Mouse (Mus musculus): Measurements from ENCODE around the gene Lrrc10b. TPM values are rescaled to one million over a fixed set of nuclear protein-coding genes. Genes with fewer than 3 reads are reported as not detected.

The Lrrc10b gene
- polyA plus RNA-seq (2012) = not detected in 2 replicates

DNA sequence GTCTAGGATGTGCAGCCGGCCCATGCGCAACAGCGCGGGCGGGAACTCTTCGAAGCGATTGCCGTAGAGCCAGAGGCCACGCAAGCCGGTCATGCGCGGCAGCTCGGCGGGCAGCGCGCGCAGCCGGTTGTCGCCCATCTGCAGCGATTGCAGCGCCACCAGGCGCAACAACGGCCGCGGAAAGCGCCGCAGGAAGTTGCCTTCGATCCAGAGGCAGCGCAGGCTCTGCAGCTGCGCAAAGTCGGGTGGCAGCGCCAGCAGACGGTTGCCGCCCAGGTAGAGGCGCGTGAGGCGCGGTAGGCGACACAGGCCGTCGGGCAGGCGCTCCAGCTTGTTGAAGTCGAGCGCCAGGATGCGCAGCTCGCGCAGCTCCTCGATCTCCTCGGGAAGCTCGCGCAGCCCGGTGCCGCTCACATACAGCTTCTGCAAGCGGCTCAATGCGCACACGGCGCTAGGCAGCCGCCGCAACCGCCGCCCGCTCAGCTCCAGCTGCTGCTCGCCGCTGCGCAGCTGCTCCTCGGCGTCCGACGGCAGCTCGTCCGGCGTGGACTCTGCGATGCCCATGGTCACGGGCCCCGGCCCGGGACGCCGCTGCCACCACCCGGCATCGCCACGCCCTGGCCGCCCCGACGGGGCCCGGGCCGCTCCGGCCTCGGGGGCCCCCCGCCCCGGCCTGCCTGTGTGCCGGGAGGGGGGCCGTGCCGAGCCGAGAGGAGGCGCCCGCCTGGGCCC lies at the start of gene Lrrc10b:
Gene Lrrc10b, minus strand, starts transcription at position 722 of the 732 bp plus-strand sequence.
- Histone ChIP-seq H3K9me3 (ENCODE audit: control insufficient read depth, low read length) (peaks cover 8% of the 10 kb centered on the region; the same call in 1 of the 2 replicates), H3K36me3 (ENCODE audit: control insufficient read depth) (no peaks in the 10 kb centered on the region), H3K27me3 (ENCODE audit: control insufficient read depth) (peaks cover 97% of the 10 kb centered on the region), H3K4me3 (replicated peaks) (peak within 1 kb of the TSS; percentile 18), H3K4me1 (ENCODE audit: control insufficient read depth) (peaks cover 14% of the 10 kb centered on the region)
- TF ChIP-seq GATA1 (IDR thresholded peaks at IDR 0.05; ENCODE audit: low read length) (no peak), TAL1 (IDR thresholded peaks at IDR 0.05; ENCODE audit: low read length) (no peak)

DNA sequence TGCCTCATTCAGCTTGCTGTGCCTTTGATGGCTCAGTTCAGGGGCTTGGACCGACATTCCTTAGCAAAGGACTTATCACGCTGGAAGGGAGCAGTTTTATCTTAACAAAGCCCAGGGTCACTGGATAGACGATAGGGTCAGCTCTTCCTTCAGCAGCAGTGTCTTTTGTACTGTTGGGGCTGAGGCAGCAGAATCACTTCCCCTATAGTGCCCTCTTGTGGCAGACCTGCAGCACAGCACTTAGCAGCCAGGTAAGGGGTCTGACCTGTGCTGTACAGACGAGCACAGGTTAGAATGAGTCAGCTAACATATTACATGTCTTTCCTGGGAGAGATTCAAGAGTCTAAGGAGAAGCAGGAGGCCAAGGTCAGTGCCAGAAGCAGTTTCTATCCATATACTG lies 45.3 kb upstream of the Lrrc10b start:
- Histone ChIP-seq H3K36me3 (ENCODE audit: control insufficient read depth) (peaks cover 93% of the 10 kb centered on the region), H3K9me3 (ENCODE audit: control insufficient read depth, low read length) (no peaks in the 10 kb centered on the region), H3K4me3 (replicated peaks) (no peak overlapping the region), H3K4me1 (ENCODE audit: control insufficient read depth) (no peaks in the 10 kb centered on the region), H3K27me3 (ENCODE audit: control insufficient read depth) (no peaks in the 10 kb centered on the region)
- TF ChIP-seq GATA1 (IDR thresholded peaks at IDR 0.05; ENCODE audit: low read length) = no peak
- no peak for TF ChIP-seq TAL1 (IDR thresholded peaks at IDR 0.05; ENCODE audit: low read length)

DNA sequence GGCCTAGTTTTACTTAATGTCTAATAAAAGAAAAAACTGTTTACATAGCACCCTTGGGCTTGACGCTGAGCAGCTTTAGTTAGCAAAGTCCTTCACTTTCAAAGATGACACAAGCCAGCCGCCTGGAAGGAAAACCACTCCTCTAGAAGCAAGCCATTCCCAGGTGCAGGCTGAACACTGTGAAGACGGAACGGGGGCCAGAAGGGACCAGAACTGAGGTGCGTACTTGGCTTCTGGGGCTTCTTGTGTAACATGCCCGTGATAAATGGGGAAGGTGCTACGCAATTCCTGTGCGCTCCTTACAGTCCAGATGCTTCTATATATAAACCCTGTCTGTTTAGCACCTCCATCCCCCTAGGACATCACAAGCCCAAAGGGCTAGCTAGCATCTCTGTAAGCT lies 43.3 kb upstream of the Lrrc10b start:
- Histone ChIP-seq H3K27me3 (ENCODE audit: control insufficient read depth) (no peaks in the 10 kb centered on the region), H3K4me3 (replicated peaks) (no peak overlapping the region), H3K9me3 (ENCODE audit: control insufficient read depth, low read length) (no peaks in the 10 kb centered on the region), H3K36me3 (ENCODE audit: control insufficient read depth) (peaks cover 91% of the 10 kb centered on the region), H3K4me1 (ENCODE audit: control insufficient read depth) (no peaks in the 10 kb centered on the region)
- no peak for TF ChIP-seq TAL1 (IDR thresholded peaks at IDR 0.05; ENCODE audit: low read length)
- no peak for TF ChIP-seq GATA1 (IDR thresholded peaks at IDR 0.05; ENCODE audit: low read length)

DNA sequence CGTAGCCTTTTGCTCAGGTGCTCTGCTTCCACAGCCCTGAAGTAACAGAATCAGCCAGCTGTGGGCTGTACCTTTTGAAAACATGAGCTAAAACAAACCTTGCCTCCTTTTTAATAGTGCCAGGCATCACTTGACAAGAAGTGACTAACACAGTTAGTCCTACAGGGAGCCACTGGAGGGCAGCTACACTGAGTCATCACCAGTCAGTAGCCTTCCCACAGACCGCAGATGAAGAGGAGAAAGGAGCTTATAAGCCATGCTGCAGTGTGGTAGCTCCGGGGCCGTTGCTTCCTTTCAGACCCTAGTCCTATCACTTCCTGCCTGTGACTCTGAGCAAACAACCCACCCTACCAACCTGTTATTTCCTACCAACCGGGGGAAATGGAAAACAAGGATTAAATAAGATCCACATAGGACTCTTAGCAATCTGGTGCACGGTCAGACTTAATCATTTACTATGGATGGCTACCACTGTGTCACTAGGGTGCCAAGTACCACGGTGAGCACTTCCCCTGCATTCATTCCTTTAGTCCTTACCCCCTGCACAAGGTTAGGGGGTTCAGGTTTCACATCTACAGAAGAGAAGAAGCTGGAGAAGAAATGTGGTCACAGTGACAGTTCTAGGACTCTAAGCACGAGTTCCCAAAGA lies 40.4 kb upstream of the Lrrc10b start:
- Histone ChIP-seq H3K36me3 (ENCODE audit: control insufficient read depth) (peaks cover 67% of the 10 kb centered on the region), H3K4me3 (replicated peaks) (no peak overlapping the region), H3K9me3 (ENCODE audit: control insufficient read depth, low read length) (no peaks in the 10 kb centered on the region), H3K27me3 (ENCODE audit: control insufficient read depth) (no peaks in the 10 kb centered on the region), H3K4me1 (ENCODE audit: control insufficient read depth) (no peaks in the 10 kb centered on the region)
- TF ChIP-seq TAL1 (IDR thresholded peaks at IDR 0.05; ENCODE audit: low read length) = no peak
- TF ChIP-seq GATA1 (IDR thresholded peaks at IDR 0.05; ENCODE audit: low read length) = no peak

DNA sequence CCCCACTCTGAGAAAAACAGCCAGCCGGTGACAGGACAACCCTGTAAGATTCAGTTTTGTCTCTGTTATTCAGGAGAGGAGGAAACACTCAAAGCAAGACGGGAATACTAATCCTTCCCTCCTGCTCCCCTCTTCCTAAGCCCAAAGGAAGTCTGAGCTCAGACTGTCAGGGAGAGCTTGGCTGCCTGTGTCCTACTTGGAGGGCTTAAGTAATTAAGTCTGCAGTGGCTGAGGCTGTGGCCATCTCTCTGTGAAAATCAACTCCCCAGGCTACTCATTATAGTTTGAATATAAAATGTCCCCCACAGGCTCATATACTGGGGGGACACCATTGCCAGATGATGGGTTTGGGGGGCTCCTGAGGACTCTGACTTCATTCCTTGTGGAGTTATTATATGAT lies 39.7 kb upstream of the Lrrc10b start:
- peaks cover 60% of the 10 kb centered on the region for H3K36me3 ChIP-seq (ENCODE audit: control insufficient read depth)
- H3K27me3 ChIP-seq (ENCODE audit: control insufficient read depth) = no peaks in the 10 kb centered on the region; the same call in none of the 2 replicates
- TF ChIP-seq TAL1 (IDR thresholded peaks at IDR 0.05; ENCODE audit: low read length) = no peak
- no peak for TF ChIP-seq GATA1 (IDR thresholded peaks at IDR 0.05; ENCODE audit: low read length)
- no peak overlapping the region for H3K4me3 ChIP-seq (replicated peaks)
- no peaks in the 10 kb centered on the region for H3K9me3 ChIP-seq (ENCODE audit: control insufficient read depth, low read length)
- no peaks in the 10 kb centered on the region for H3K4me1 ChIP-seq (ENCODE audit: control insufficient read depth)

DNA sequence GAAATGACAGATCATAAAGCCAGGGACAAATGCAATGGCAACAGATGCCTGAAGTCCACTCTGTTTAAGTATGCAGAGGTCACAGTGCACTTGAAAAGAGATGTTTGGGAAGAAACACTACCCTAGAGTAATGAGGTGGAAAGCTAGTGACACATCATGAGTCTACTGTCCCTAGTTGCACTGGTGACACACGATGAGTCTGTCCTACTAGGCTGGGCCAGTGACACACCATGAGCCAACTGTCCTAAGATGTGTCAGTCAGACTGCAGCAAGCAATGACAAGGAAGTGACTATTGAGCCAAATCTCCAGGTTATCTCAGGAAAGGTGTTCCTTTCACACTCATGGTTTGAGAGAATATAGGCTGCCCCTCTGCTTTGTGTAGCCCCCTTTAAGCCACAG lies 38.4 kb upstream of the Lrrc10b start:
- TF ChIP-seq TAL1 (IDR thresholded peaks at IDR 0.05; ENCODE audit: low read length) (no peak), GATA1 (IDR thresholded peaks at IDR 0.05; ENCODE audit: low read length) (no peak)
- no peaks in the 10 kb centered on the region for H3K9me3 ChIP-seq (ENCODE audit: control insufficient read depth, low read length)
- H3K27me3 ChIP-seq (ENCODE audit: control insufficient read depth) = no peaks in the 10 kb centered on the region; the same call in none of the 2 replicates
- peaks cover 47% of the 10 kb centered on the region for H3K36me3 ChIP-seq (ENCODE audit: control insufficient read depth)
- no peak overlapping the region for H3K4me3 ChIP-seq (replicated peaks)
- no peaks in the 10 kb centered on the region for H3K4me1 ChIP-seq (ENCODE audit: control insufficient read depth)

DNA sequence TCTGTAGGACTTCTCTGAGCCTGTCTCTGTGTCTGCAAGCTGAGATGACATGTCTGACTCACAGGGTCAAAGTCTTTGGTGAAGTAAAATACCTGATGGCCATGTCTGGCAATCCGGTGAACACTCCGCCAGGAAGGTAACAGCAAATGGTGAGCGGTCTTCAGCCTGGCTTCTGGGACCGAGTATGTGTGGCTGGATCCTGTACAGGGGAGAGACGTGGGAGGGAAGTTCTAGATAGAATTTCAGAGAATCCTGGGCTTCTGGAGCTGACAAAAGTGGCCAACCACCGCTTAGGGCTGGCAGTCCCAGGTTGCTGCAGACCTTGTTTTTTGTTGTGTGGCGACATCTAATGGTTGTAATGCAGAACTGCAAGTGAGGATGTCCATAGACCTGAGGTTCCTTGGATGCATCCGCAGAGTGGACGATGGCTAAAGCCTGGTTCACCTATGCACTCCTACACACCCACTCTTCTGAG lies 29.0 kb upstream of the Lrrc10b start:
- H3K36me3 ChIP-seq (ENCODE audit: control insufficient read depth) = no peaks in the 10 kb centered on the region
- no peaks in the 10 kb centered on the region; the same call in 1 of the 2 replicates for H3K27me3 ChIP-seq (ENCODE audit: control insufficient read depth)
- no peak overlapping the region for H3K4me3 ChIP-seq (replicated peaks)
- TF ChIP-seq GATA1 (IDR thresholded peaks at IDR 0.05; ENCODE audit: low read length) (no peak), TAL1 (IDR thresholded peaks at IDR 0.05; ENCODE audit: low read length) (no peak)
- no peaks in the 10 kb centered on the region for H3K4me1 ChIP-seq (ENCODE audit: control insufficient read depth)
- H3K9me3 ChIP-seq (ENCODE audit: control insufficient read depth, low read length) = no peaks in the 10 kb centered on the region

DNA sequence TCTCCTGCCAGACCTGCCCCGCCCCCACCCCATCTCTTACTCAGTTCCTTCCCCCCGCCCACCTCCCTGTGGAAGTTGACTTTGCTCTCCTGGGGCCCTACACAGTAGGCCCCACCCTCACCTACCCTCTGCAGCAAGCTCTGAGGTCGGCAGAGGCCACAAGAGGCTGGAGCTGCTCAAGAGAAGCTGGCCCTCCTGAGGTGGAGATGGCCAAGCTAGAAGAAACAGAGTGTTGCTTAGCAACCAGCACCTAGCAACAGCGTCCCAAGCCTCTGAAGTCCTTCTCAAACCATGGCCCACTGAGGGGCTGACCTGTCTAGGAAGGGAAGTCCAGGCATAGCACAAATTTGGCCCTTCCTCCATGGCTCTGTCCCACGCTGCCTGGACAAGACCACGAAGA lies 25.4 kb upstream of the Lrrc10b start, which contains the start of gene Ppp1r32:
Gene Ppp1r32, minus strand, starts transcription at position 226 of the 400 bp plus-strand sequence.
- H3K27me3 ChIP-seq (ENCODE audit: control insufficient read depth) = peaks cover 2% of the 10 kb centered on the region; the same call in 1 of the 2 replicates
- no peaks in the 10 kb centered on the region for H3K4me1 ChIP-seq (ENCODE audit: control insufficient read depth)
- H3K9me3 ChIP-seq (ENCODE audit: control insufficient read depth, low read length) = no peaks in the 10 kb centered on the region
- H3K4me3 ChIP-seq (replicated peaks) = no peak within 1 kb of the TSS
- H3K36me3 ChIP-seq (ENCODE audit: control insufficient read depth) = no peaks in the 10 kb centered on the region
- TF ChIP-seq TAL1 (IDR thresholded peaks at IDR 0.05; ENCODE audit: low read length) = no peak
- no peak for TF ChIP-seq GATA1 (IDR thresholded peaks at IDR 0.05; ENCODE audit: low read length)

DNA sequence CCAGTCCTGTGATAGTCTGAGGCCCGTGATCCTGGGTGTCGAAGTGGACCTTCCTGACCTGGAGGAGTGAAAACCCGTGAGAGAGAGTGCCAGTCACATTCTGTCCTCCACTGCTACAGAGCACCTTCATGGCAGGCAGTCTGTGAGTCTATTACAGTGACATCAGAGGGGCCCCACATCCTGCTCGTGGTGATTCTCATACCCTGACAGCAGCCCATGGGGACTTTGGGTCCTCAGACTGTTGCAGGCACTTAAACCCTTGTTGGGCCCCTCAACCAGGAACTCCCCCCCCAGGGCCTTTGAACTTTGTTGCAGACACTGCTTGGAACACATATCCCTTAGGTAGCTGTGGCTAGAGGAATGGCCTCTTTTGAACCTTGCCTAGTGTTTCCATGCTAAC lies 22.3 kb upstream of the Lrrc10b start:
- no peaks in the 10 kb centered on the region for H3K4me1 ChIP-seq (ENCODE audit: control insufficient read depth)
- H3K9me3 ChIP-seq (ENCODE audit: control insufficient read depth, low read length) = no peaks in the 10 kb centered on the region
- peaks cover 2% of the 10 kb centered on the region; the same call in 1 of the 2 replicates for H3K27me3 ChIP-seq (ENCODE audit: control insufficient read depth)
- H3K36me3 ChIP-seq (ENCODE audit: control insufficient read depth) = no peaks in the 10 kb centered on the region
- no peak overlapping the region for H3K4me3 ChIP-seq (replicated peaks)
- TF ChIP-seq GATA1 (IDR thresholded peaks at IDR 0.05; ENCODE audit: low read length) = no peak
- TF ChIP-seq TAL1 (IDR thresholded peaks at IDR 0.05; ENCODE audit: low read length) = no peak

All from erythroblast, embryonic 14.5 days (primary cell).